Mouse (Mus musculus): ENCODE data around the gene Gm10037. TPM values are rescaled to one million over a fixed set of nuclear protein-coding genes. Genes with fewer than 3 reads are reported as not detected.
"Not testable (repeated sequence)": the region's sequence is repeated elsewhere in the genome, so short reads cannot be mapped to it uniquely, and the experiment has no call there.

Gm10037 gene
- total and polyA plus RNA-seq, 2 experiments, result 0.37 to 0.92 TPM

- H3K4me3 ChIP-seq (ENCODE audit: insufficient read depth, low read depth, low read length), result no peak overlapping the region
- no peaks in the 10 kb centered on the region for H3K4me1 ChIP-seq (ENCODE audit: control insufficient read depth, insufficient read depth, low read length)
- 76% methylated on average over 9 of the region's 9 CpGs for WGBS
- DNase-seq (ENCODE audit: extremely low read depth, low read depth, low spot score), result no peak
- H3K27me3 ChIP-seq (ENCODE audit: control insufficient read depth, insufficient read depth, low read length), result 0 out of 2 replicates have a peak, but pooled peaks cover 4% of the 10 kb centered on the region
- no peak overlapping the region for H3K27ac ChIP-seq (replicated peaks; ENCODE audit: insufficient read depth, low read depth, low read length)
- no peaks in the 10 kb centered on the region for H3K36me3 ChIP-seq (ENCODE audit: control insufficient read depth, insufficient read depth, low read length)
- no peaks in the 10 kb centered on the region for H3K79me2 ChIP-seq (ENCODE audit: control insufficient read depth, insufficient read depth, low read length)
- TF ChIP-seq POLR2A (IDR thresholded peaks at IDR 0.05; ENCODE audit: extremely low read depth, insufficient read depth, low read length) (no peak), CTCF (IDR thresholded peaks at IDR 0.05; ENCODE audit: low read depth, low read length) (no peak)
- no peak overlapping the region for H3K9ac ChIP-seq (ENCODE audit: low read depth, low read length)
Measured at GRCm38 (mm10) chr13:67862508-67862907, 31.6 kb downstream of the Gm10037 start.

GRCm38 (mm10) chr13:67863026-67863425, 32.1 kb downstream of the Gm10037 start, which contains the start of gene BC048507:
BC048507 (plus strand) TSS chr13:67863326.
- WGBS, result 75% methylated on average over 11 of the region's 11 CpGs
- DNase-seq (ENCODE audit: extremely low read depth, low read depth, low spot score), result no peak
- H3K27me3 ChIP-seq (ENCODE audit: control insufficient read depth, insufficient read depth, low read length), result 0 out of 2 replicates have a peak, but pooled peaks cover 4% of the 10 kb centered on the region
- TF ChIP-seq POLR2A (IDR thresholded peaks at IDR 0.05; ENCODE audit: extremely low read depth, insufficient read depth, low read length) (no peak), CTCF (IDR thresholded peaks at IDR 0.05; ENCODE audit: low read depth, low read length) (no peak)
- no peaks in the 10 kb centered on the region for H3K79me2 ChIP-seq (ENCODE audit: control insufficient read depth, insufficient read depth, low read length)
- H3K27ac ChIP-seq (replicated peaks; ENCODE audit: insufficient read depth, low read depth, low read length), result no peak within 1 kb of the TSS
- H3K36me3 ChIP-seq (ENCODE audit: control insufficient read depth, insufficient read depth, low read length), result no peaks in the 10 kb centered on the region
- no peaks in the 10 kb centered on the region for H3K4me1 ChIP-seq (ENCODE audit: control insufficient read depth, insufficient read depth, low read length)
- H3K4me3 ChIP-seq (ENCODE audit: insufficient read depth, low read depth, low read length), result no peak within 1 kb of the TSS
- H3K9ac ChIP-seq (ENCODE audit: low read depth, low read length), result no peak within 1 kb of the TSS

GRCm38 (mm10) chr13:67864764-67865350, 34.0 kb downstream of the Gm10037 start:
- H3K4me3 ChIP-seq (ENCODE audit: insufficient read depth, low read depth, low read length), result no peak overlapping the region
- no peak overlapping the region for H3K9ac ChIP-seq (ENCODE audit: low read depth, low read length)
- no peaks in the 10 kb centered on the region for H3K36me3 ChIP-seq (ENCODE audit: control insufficient read depth, insufficient read depth, low read length)
- WGBS, result 54% methylated on average over 5 of the region's 5 CpGs
- no peaks in the 10 kb centered on the region for H3K79me2 ChIP-seq (ENCODE audit: control insufficient read depth, insufficient read depth, low read length)
- H3K4me1 ChIP-seq (ENCODE audit: control insufficient read depth, insufficient read depth, low read length), result no peaks in the 10 kb centered on the region
- H3K27ac ChIP-seq (replicated peaks; ENCODE audit: insufficient read depth, low read depth, low read length), result no peak overlapping the region
- TF ChIP-seq POLR2A (IDR thresholded peaks at IDR 0.05; ENCODE audit: extremely low read depth, insufficient read depth, low read length), result no peak
- no peak for TF ChIP-seq CTCF (IDR thresholded peaks at IDR 0.05; ENCODE audit: low read depth, low read length)
- 0 out of 2 replicates have a peak, but pooled peaks cover 4% of the 10 kb centered on the region for H3K27me3 ChIP-seq (ENCODE audit: control insufficient read depth, insufficient read depth, low read length)
- DNase-seq (ENCODE audit: extremely low read depth, low read depth, low spot score), result no peak

- Histone ChIP-seq H3K27me3 (ENCODE audit: control insufficient read depth, insufficient read depth, low read length) (0 out of 2 replicates have a peak, but pooled peaks cover 4% of the 10 kb centered on the region), H3K4me1 (ENCODE audit: control insufficient read depth, insufficient read depth, low read length) (no peaks in the 10 kb centered on the region), H3K36me3 (ENCODE audit: control insufficient read depth, insufficient read depth, low read length) (no peaks in the 10 kb centered on the region), H3K27ac (replicated peaks; ENCODE audit: insufficient read depth, low read depth, low read length) (no peak overlapping the region), H3K4me3 (ENCODE audit: insufficient read depth, low read depth, low read length) (no peak overlapping the region), H3K9ac (ENCODE audit: low read depth, low read length) (no peak overlapping the region), H3K79me2 (ENCODE audit: control insufficient read depth, insufficient read depth, low read length) (no peaks in the 10 kb centered on the region)
- TF ChIP-seq CTCF (IDR thresholded peaks at IDR 0.05; ENCODE audit: low read depth, low read length) (peak; percentile 54; the same call in 1 of the 2 replicates), POLR2A (IDR thresholded peaks at IDR 0.05; ENCODE audit: extremely low read depth, insufficient read depth, low read length) (no peak)
- WGBS, result 30% methylated on average over 3 of the region's 3 CpGs
- no peak for DNase-seq (ENCODE audit: extremely low read depth, low read depth, low spot score)
Measured at GRCm38 (mm10) chr13:67867899-67868298, 37.0 kb downstream of the Gm10037 start.

- 37% methylated on average over 8 of the region's 12 CpGs for WGBS
- H3K36me3 ChIP-seq (ENCODE audit: control insufficient read depth, insufficient read depth, low read length); H3K27me3 ChIP-seq (ENCODE audit: control insufficient read depth, insufficient read depth, low read length); H3K4me1 ChIP-seq (ENCODE audit: control insufficient read depth, insufficient read depth, low read length); H3K4me3 ChIP-seq (ENCODE audit: insufficient read depth, low read depth, low read length); DNase-seq (ENCODE audit: extremely low read depth, low read depth, low spot score); H3K79me2 ChIP-seq (ENCODE audit: control insufficient read depth, insufficient read depth, low read length); H3K9ac ChIP-seq (ENCODE audit: low read depth, low read length); H3K27ac ChIP-seq (replicated peaks; ENCODE audit: insufficient read depth, low read depth, low read length): not testable (repeated sequence)
Measured at GRCm38 (mm10) chr13:67876049-67876698, 45.3 kb downstream of the Gm10037 start.

GRCm38 (mm10) chr13:67876699-67877254, 45.9 kb downstream of the Gm10037 start:
- TF ChIP-seq POLR2A (IDR thresholded peaks at IDR 0.05; ENCODE audit: extremely low read depth, insufficient read depth, low read length) (no peak), CTCF (IDR thresholded peaks at IDR 0.05; ENCODE audit: low read depth, low read length) (no peak)
- no peak for DNase-seq (ENCODE audit: extremely low read depth, low read depth, low spot score)
- Histone ChIP-seq H3K9ac (ENCODE audit: low read depth, low read length) (no peak overlapping the region), H3K4me1 (ENCODE audit: control insufficient read depth, insufficient read depth, low read length) (no peaks in the 10 kb centered on the region), H3K4me3 (ENCODE audit: insufficient read depth, low read depth, low read length) (no peak overlapping the region), H3K79me2 (ENCODE audit: control insufficient read depth, insufficient read depth, low read length) (no peaks in the 10 kb centered on the region), H3K27ac (replicated peaks; ENCODE audit: insufficient read depth, low read depth, low read length) (no peak overlapping the region; the same call in 1 of the 2 replicates), H3K27me3 (ENCODE audit: control insufficient read depth, insufficient read depth, low read length) (no peaks in the 10 kb centered on the region), H3K36me3 (ENCODE audit: control insufficient read depth, insufficient read depth, low read length) (no peaks in the 10 kb centered on the region)
- WGBS, result 56% methylated on average over 7 of the region's 7 CpGs
